Mouse (Mus musculus) testis, adult 2 months (tissue): ENCODE measurements around the gene Ankfy1. TPM values are rescaled to one million over a fixed set of nuclear protein-coding genes. Genes with fewer than 3 reads are reported as not detected.

Experiments used
- H3K27ac ChIP-seq: fragments of 200-500 bp; 2 replicates; pipeline ENCODE4 v1.5.1; 2012; ENCODE audit warnings: low read depth, low read length; ENCODE audit not compliant: control insufficient read depth, insufficient read depth
- H3K27me3 ChIP-seq: fragments of 200-500 bp; 2 replicates; pipeline ENCODE4 v1.6.1; 2012; ENCODE audit warnings: mild to moderate bottlenecking, low read length, moderate library complexity; ENCODE audit not compliant: control insufficient read depth, insufficient read depth
- H3K36me3 ChIP-seq: fragments of 200-500 bp; 2 replicates; pipeline ENCODE4 v1.6.1; 2012; ENCODE audit warnings: mild to moderate bottlenecking, low read length; ENCODE audit not compliant: control insufficient read depth, insufficient read depth
- H3K4me1 ChIP-seq: fragments of 200-500 bp; 2 replicates; pipeline ENCODE4 v1.6.1; 2012; ENCODE audit warnings: low read length; ENCODE audit not compliant: control insufficient read depth, insufficient read depth
- H3K4me3 ChIP-seq: fragments of 200-500 bp; 2 replicates; pipeline ENCODE4 v1.5.1; 2012; ENCODE audit warnings: low read depth, mild to moderate bottlenecking, low read length, moderate library complexity, mixed read lengths; ENCODE audit not compliant: control insufficient read depth
- CTCF ChIP-seq: fragments of 200-500 bp; IDR thresholded peaks from 2 replicates; pipeline ENCODE4 v1.5.1; 2012; ENCODE audit warnings: low read depth, mild to moderate bottlenecking, inconsistent platforms, low read length, moderate library complexity; ENCODE audit not compliant: control insufficient read depth, insufficient read depth, insufficient replicate concordance
- POLR2A ChIP-seq: fragments of 200-500 bp; IDR thresholded peaks from 2 replicates; pipeline ENCODE4 v1.6.1; 2012; ENCODE audit warnings: low read depth, mild to moderate bottlenecking, inconsistent platforms, low read length, moderate library complexity; ENCODE audit not compliant: control insufficient read depth
- polyA plus RNA-seq: library from polyadenylated mRNA; depleted of rRNA; stranded (reverse); fragments of >200 nt; gene quantifications from 2 replicates; pipeline ENCODE4 v1.2.3, GENCODE M21; 2012; rRNA removed

Gene Ankfy1
- polyA plus RNA-seq, 1 experiment = 7.7 TPM

DNA sequence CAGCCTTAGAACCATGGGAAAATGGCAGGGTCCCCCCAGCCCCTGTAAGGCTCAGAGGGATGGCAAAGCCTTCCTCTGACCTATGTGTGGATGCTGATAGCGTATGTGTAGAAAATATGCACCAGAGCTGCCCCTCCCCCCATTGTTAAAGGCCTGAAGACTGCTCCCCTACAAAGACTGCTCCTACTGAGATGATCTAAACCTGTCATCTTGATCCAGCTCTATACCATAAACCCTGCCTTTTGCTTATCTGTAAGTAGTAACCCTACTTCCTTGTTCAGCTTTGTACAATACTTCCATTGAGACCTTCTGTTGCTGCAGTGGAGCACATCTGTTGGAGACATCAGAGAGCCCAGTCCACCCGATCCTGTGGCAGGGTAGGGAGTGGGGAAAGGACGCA is 115.4 kb downstream of the Ankfy1 start:
- TF ChIP-seq CTCF = no peak
- TF ChIP-seq POLR2A = no peak
- H3K4me1 ChIP-seq = no peaks in the 10 kb centered on the region
- no peak overlapping the region for H3K4me3 ChIP-seq
- no peak overlapping the region for H3K27ac ChIP-seq
- no peaks in the 10 kb centered on the region for H3K36me3 ChIP-seq
- no peaks in the 10 kb centered on the region for H3K27me3 ChIP-seq

DNA sequence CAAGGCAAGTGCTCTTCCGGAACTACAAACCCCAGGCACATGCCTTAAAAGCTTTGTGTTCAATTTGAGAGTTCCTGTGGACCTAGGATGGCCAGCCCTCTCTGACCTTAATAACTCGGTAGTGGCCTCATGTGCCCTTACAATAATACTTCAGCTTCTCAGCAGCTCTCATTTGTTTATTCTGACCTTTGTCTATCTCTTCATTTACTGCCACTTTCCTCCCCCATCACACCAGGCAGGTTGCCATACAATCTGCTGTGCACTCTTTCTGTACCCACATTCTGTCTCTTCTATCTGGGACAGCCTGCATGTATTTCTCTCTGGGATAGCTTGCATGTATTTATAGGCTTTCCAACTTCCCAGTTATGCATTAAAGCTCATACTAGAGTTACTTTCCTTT is 116.8 kb downstream of the Ankfy1 start:
- H3K27me3 ChIP-seq = no peaks in the 10 kb centered on the region
- no peaks in the 10 kb centered on the region for H3K4me1 ChIP-seq
- H3K4me3 ChIP-seq = no peak overlapping the region
- TF ChIP-seq CTCF (no peak), POLR2A (no peak)
- H3K36me3 ChIP-seq = no peaks in the 10 kb centered on the region
- H3K27ac ChIP-seq = no peak overlapping the region

DNA sequence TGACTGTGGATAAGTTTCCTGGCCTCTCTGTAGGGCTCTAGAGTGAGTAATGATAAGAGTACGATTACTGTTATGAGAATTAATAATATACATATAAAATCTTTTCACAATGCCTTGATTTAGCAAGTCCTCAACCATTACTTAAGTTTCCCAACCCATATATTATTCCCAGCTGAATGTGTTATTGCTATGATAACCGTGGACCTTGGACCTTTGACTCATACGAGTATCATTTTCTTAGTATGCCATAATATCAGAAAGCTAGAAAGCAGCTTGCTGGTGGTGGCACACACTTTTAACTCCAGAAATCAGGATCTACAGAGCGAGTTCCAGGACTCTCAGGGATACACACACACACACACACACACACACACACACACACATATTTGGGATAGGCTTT is 118.2 kb downstream of the Ankfy1 start:
- Histone ChIP-seq H3K27me3 (no peaks in the 10 kb centered on the region), H3K4me1 (no peaks in the 10 kb centered on the region), H3K27ac (no peak overlapping the region), H3K36me3 (no peaks in the 10 kb centered on the region), H3K4me3 (no peak overlapping the region)
- no peak for TF ChIP-seq POLR2A
- TF ChIP-seq CTCF = no peak

DNA sequence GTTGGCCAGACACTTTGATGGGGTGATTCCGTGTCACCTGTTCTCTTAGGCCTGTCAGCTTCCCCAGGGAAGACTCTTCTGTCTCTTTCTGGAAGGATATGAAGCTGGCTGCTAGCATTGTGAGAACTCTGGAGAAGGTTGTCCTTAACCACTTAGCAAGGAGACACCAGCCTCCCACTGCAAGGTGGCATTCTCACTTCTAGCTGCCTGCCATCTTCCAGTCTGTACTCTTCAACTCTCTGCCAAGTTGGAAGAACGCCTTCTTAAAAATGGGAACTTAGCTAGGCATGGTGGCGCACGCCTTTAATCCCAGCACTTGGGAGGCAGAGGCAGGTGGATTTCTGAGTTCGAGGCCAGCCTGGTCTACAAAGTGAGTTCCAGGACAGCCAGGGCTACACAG is 123.9 kb downstream of the Ankfy1 start:
- Histone ChIP-seq H3K4me3 (no peak overlapping the region), H3K27ac (no peak overlapping the region), H3K27me3 (no peaks in the 10 kb centered on the region), H3K36me3 (no peaks in the 10 kb centered on the region), H3K4me1 (no peaks in the 10 kb centered on the region)
- TF ChIP-seq POLR2A (no peak), CTCF (no peak)

DNA sequence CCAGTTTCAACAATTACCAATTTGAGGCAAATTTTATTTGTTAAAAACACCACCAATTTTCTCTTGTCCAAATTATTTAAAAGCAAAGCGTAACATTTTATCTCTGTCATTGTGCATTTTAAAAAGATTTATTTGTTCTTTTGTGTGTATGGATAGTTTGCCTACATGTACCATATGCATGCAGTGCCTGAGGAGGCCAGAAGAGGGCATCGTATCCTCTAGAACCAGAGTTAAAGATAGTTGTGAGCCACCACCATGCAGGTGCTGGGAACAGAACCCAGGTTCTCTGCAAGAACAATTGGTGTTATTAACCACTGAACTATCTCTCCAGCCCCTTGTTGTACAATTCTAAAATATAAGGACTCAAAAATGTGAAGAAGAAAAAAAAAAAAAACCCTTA is 124.4 kb downstream of the Ankfy1 start:
- Histone ChIP-seq H3K4me1 (no peaks in the 10 kb centered on the region), H3K27me3 (no peaks in the 10 kb centered on the region), H3K36me3 (no peaks in the 10 kb centered on the region), H3K4me3 (no peak overlapping the region), H3K27ac (no peak overlapping the region)
- TF ChIP-seq POLR2A = no peak
- TF ChIP-seq CTCF = peak; percentile 8; the same call in 1 of the 2 replicates

DNA sequence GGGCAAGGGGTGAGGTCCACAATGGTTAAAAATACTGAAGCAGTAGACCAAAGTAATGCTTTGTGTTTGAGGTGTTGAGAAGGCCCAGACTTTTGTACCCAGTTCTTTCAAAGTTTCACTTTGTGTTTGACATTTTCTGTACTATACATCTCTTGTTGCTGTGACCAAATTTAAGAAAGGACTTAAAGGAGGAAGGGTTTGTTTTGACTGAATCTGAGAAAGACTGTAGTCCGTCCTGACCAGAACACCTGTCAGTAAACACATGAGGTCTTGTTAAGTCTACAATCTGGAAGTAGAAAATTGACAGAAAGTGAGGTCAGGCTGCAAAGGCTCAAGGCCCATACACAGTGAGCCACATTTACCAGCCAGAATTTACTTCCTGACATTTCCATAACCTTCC is 127.1 kb downstream of the Ankfy1 start:
- no peaks in the 10 kb centered on the region for H3K4me1 ChIP-seq
- H3K4me3 ChIP-seq = no peak overlapping the region
- H3K36me3 ChIP-seq = no peaks in the 10 kb centered on the region
- TF ChIP-seq POLR2A = no peak
- TF ChIP-seq CTCF = no peak
- H3K27me3 ChIP-seq = no peaks in the 10 kb centered on the region
- H3K27ac ChIP-seq = no peak overlapping the region

DNA sequence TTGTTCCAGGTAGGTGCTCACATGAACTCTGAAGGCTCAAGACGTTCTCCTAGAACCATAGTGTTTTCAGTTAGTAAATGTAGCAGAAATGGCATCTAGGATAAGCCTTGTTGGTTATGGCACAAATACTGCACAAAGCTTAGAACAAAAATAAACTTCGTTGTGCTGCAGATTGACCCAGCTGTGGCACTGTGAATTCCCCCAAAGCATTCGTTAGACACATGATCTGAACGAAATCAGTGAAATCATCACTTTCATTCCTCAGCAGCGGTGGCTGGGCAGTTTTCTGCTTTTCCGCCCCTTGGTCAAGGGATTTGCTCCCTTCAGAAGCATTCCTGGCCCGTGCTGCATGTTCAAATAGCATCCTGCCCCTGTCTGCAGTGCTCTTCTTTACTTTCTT is 128.3 kb downstream of the Ankfy1 start:
- Histone ChIP-seq H3K27ac (no peak overlapping the region), H3K36me3 (no peaks in the 10 kb centered on the region), H3K4me1 (no peaks in the 10 kb centered on the region), H3K4me3 (no peak overlapping the region), H3K27me3 (no peaks in the 10 kb centered on the region)
- TF ChIP-seq CTCF = no peak
- TF ChIP-seq POLR2A = no peak

DNA sequence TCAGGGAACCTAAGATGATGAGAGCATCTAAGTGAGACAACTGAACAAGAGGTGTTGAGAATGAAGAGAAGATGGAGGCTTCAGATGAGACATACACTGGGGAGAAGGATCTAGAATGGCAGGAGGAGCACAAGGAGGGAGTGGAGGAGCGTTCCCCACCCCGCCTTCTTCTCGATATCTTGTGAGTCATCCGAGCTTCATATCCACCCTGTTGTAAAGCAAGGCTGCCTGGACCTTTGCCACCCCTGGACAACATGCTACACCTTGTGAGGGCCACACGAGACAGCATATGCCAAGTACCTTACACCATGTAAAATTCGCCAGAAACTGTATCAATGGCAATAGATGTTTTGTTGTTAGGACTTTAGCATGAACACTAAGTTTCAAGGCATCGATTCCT is 131.2 kb downstream of the Ankfy1 start:
- Histone ChIP-seq H3K27ac (no peak overlapping the region), H3K4me1 (no peaks in the 10 kb centered on the region), H3K27me3 (no peaks in the 10 kb centered on the region), H3K36me3 (peaks cover 4% of the 10 kb centered on the region; the same call in 1 of the 2 replicates), H3K4me3 (no peak overlapping the region)
- TF ChIP-seq CTCF = no peak
- TF ChIP-seq POLR2A = no peak

Other genes starting within 250 kb of the Ankfy1 start
- 13.6 and 14.0 TPM in 2 replicates for gene Mybbp1a, start 248.7 kb upstream of the Ankfy1 start, polyA plus RNA-seq
- 11.4 and 12.1 TPM in 2 replicates for gene Spns2, start 200.1 kb upstream of the Ankfy1 start, polyA plus RNA-seq
- 1.6 and 1.7 TPM in 2 replicates for gene Spns3, start 139.5 kb upstream of the Ankfy1 start, polyA plus RNA-seq
- 3.9 and 4.1 TPM in 2 replicates for gene Ube2g1, start 82.7 kb upstream of the Ankfy1 start, polyA plus RNA-seq
- 10.6 and 11.2 TPM in 2 replicates for gene Cyb5d2, start 106.1 kb downstream of the Ankfy1 start, polyA plus RNA-seq
- gene Zzef1, start 106.2 kb downstream of the Ankfy1 start, polyA plus RNA-seq = 9.5 and 9.6 TPM in 2 replicates